Mouse (Mus musculus): ENCODE data around the gene Rab6b.
"Not testable (repeated sequence)": the region's sequence is repeated elsewhere in the genome, so short reads cannot be mapped to it uniquely, and the experiment has no call there.

Rab6b gene

DNA sequence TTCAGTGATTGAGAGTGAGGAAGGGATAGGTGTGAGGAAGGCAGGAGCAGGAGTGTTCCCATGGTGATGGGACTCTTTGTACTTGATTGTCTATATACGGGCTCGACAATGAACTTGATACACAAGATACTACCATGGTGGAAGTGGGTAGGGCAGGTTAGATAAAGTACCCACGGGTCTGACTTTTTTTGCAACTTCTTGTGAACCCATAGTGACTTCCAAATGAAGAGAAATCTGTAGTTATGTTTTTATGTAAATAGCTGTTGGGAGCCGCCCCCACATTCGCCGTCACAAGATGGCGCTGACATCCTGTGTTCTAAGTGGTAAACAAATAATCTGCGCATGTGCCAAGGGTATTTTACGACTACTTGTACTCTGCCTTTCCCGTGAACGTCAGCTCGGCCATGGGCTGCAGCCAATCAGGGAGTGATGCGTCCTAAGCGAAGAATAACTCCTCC, 3.2 kb upstream of the Rab6b start:
- DNase-seq (ENCODE audit: low read depth, low spot score): not testable (repeated sequence)

GRCm38 (mm10) chr9:103108943-103109670, 2.5 kb upstream of the Rab6b start:
- no peak for DNase-seq (ENCODE audit: low read depth, low spot score)

DNA sequence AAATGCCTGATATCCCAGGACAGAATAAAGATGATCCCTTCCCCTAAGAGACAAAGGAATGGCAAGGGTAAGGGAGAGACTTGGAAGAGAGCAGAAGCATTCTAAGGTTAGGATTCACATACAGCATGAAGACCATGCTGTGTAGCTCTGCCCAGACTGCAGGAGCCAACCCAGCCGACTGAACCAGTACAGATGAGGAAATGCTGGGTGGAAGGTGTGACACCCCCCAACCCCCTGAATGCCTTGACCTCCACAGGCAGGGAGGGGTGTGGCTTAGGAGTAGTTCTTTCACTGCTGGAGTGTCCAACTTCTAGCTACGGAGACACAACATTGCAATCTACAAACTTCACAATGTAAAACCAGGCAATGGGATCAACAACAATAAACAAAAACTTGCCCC, 1.7 kb upstream of the Rab6b start:
- DNase-seq (ENCODE audit: low read depth, low spot score): no peak

DNA sequence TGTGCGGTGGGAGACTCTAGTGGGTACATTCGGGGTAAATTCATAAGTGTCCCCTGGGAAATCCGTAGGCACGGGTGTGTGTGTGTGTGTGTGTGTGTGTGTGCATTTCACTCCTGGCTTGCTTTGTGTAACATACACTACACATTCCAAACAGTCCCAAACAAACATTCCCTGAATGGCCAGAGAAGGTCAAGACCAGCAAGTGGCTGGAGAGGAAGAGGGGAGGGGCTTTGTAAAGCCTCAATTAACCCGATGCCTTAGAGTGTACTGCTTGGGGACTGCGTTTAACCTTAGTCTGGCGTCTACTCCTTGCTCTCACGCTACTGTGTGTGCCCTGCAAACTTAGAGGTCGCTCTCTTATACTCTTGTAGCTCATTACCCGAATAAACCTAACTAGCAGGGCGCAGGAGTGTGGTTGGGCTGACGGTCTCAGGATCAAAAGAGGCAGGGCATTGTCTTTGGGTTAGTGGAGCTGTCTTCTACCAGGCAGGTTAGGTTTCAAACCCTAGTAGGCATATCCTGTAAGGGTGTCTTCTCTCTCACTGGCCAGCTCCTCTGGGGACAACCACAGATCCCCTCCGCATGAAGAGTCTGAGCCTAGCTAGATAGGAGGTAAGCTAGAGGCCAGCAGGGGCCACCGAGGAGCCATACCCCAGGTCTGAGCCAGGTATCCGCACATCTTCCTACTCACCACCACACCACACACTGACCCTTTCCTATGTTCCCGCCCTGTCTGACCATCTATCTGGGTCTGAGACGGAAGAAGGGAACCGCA, 673 bp upstream of the Rab6b start:
- no peak for DNase-seq (ENCODE audit: low read depth, low spot score)

DNA sequence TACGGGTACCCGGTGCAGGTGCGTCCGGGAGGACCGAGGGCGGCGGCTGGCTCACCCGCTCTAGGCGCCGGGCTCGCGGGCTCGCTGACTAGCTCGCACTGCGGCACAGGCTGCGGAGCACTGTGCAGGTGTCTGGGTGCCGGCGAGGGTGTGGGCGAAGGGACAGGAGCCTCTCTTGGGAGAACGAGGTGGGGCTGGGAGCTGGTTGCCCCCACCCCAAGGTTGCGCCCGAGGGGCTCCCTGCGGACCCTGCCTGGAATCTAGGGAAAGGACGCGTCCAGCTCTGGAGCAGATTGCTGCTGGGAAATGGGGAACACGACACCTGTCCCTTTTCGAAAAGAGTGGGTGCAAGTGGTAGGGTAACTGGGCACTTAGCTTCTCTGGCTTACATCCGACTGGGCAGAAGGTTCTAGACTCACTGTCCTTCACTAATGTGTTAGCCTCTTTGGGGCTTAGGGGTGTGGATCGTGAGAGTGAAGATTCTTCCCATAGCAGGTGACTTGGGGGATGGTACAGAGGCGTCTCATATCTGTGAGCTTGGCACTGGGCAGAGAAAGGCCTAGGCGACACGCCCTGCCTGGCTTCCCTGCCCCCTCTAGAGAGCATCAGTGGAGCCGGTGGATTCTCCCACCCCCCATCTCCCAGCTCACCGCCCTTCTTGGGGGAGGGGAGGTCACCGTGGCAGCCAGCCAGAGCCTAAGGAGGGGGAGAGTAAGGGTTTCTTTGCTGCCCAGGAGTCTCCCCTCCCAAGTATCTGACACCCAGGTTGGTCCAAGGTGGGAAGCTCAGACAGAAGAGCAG, 1.1 kb downstream of the Rab6b start:
- DNase-seq (ENCODE audit: low read depth, low spot score): no peak

- DNase-seq (ENCODE audit: low read depth, low spot score): no peak
Observed at GRCm38 (mm10) chr9:103113351-103113750, 1.8 kb downstream of the Rab6b start.

- no peak for DNase-seq (ENCODE audit: low read depth, low spot score)
Observed at GRCm38 (mm10) chr9:103114326-103114725, 2.7 kb downstream of the Rab6b start.

- no peak for DNase-seq (ENCODE audit: low read depth, low spot score)
Observed at GRCm38 (mm10) chr9:103114901-103115300, 3.3 kb downstream of the Rab6b start.

- no peak for DNase-seq (ENCODE audit: low read depth, low spot score)
Observed at GRCm38 (mm10) chr9:103116941-103117340, 5.4 kb downstream of the Rab6b start.

DNA sequence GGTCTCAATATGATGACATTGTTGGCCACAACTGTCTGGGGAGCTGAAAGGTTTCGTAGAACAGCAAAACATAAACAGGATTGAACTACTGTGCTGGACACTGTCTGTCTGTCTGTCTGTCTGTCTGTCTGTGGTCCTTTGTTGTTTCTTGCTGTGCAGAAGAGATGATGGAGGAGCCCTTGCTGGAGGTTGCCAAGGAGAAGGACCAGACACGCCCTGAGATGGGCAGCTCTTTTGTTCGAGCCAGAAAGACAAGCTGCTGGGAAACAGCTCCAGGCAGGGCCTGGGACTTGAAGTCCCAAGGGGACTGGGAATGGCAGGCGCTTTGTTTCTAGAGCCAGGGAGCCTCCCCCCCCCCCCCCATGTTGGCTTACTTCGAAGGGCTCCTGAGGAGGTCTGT, 5.9 kb downstream of the Rab6b start:
- no peak for DNase-seq (ENCODE audit: low read depth, low spot score)

DNA sequence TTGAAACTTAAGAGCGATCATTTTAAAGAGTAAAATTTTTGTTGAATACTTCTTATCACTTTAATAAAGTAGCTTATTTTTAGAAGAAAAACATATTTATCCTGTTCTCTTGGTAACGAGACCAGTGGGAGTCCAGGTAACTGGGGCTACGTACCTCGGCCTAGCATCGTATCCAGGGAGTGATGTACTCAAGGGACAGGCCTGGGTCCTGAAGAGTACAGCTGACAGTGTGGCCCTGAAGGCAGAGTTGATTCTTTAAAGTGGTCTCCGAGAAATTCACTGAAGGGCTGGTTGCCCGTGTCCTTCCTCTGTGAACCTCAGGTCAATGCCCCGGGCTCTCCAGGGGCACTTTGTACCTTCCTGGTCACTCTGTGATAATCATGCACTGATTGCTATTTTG, 6.4 kb downstream of the Rab6b start:
- no peak for DNase-seq (ENCODE audit: low read depth, low spot score)

DNA sequence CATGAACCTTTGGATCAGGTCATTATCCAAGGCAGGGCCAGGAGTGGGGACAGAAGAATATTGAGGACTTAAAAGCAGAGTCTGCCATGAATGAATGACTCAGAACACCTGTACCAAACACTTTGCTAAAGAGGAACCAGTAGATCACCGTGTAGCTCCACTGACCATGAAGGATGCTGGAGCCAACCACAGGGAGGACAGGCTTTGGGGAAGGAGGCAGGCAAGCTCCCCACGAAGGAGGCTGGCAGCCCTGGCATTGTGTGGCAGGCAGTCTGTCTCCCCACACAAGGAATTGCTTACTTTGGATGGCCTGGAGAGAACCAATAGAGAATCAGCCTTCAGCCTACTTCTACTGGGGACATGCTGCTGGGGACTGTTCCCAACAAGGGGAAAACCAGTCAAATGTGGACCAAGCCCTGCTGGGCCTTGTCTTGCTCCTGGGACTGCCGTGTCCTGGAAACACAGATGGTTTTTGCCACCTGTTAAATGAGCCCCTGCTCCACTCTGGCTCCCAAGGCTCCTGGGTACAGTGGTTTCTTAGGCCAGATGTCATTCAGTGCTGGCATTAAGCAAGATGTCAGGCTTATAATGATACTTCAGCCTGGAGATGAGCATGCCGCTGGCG, 7.2 kb downstream of the Rab6b start:
- DNase-seq (ENCODE audit: low read depth, low spot score): no peak

DNA sequence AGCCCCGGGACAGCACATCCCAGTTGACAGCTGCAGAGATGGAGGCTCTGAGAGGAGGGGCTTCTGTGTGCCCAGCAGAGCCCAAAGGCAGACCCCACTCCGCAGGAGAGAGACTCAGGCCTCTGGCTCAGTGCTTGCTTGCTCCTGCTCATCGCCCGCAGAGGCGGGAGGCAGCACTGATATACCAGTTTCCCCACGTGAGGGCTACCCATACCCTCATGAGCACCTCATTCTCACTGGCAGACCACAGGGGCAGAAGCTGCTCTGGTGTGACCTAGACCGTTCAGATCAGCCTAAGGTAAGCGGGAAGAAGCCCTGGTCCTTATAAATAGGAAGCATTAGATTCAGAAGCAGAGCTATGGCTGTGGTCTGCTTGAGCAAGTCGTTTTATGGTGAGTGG, 8.2 kb downstream of the Rab6b start:
- DNase-seq (ENCODE audit: low read depth, low spot score): no peak

GRCm38 (mm10) chr9:103120231-103120630, 8.6 kb downstream of the Rab6b start:
- no peak for DNase-seq (ENCODE audit: low read depth, low spot score)

- DNase-seq (ENCODE audit: low read depth, low spot score): no peak
Observed at GRCm38 (mm10) chr9:103121546-103121945, 10.0 kb downstream of the Rab6b start.

GRCm38 (mm10) chr9:103124746-103125145, 13.2 kb downstream of the Rab6b start:
- no peak for DNase-seq (ENCODE audit: low read depth, low spot score)

DNA sequence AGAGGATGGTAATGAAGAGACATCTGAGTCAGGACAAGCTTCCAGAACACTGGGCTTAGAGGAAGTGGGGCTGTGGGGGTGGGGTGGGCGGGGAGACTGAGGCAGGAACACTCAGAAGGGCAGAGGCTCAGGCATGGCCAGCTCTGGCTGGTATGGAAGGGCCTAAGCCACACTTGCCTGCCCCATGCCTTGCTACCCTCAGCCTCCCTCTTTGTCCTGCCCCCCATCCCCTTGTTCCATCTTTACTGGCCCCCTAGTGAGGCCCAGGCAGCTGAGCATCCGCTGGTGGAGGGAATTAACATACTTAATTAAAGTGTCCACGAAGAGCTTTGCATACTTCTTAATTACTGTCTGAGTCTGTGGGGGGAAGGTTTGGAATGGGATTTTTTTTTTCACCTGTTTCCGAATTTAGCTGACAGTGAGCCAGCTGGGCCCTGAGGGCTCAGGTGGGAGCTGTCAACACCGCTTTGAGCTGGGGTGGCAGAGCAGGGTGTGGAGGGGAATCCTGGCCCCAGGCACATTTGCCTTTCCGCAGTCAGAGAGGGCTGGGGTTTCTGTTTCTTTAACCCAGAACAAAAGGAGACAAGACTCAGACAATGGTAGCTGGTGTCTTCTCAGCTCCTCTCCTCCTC, 22.0 kb downstream of the Rab6b start:
- no peak for DNase-seq (ENCODE audit: low read depth, low spot score)

DNA sequence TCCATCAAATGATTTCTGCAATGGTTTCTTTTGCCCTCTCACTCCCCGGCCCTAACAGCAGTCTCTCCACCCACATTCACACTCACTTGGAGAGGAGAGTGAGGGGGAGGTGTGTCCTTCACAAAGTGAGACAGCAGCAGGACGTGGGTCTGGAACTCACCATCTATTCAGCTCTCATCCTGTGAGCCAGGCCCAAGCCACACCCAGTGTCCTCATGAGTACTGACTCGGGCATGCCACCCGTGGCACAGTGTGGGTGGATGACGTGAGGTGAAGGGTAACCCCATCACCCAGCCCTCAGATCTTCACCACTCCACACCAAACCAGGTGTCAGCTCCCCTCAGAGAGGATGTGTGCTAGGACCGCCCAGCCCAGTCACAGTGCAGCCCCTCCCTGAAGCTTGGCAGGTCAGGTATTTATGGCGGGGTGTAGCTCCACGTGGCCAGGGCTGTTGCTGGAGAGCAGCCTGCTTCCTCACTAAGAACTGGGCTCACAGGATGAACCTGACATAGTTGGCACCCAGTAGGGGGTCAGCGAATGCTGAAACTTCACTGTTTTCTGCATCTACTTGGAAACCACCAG, 23.0 kb downstream of the Rab6b start:
- no peak for DNase-seq (ENCODE audit: low read depth, low spot score)

GRCm38 (mm10) chr9:103139481-103139880, 27.9 kb downstream of the Rab6b start:
- DNase-seq (ENCODE audit: low read depth, low spot score): no peak

GRCm38 (mm10) chr9:103140384-103140783, 28.8 kb downstream of the Rab6b start:
- no peak for DNase-seq (ENCODE audit: low read depth, low spot score)

DNA sequence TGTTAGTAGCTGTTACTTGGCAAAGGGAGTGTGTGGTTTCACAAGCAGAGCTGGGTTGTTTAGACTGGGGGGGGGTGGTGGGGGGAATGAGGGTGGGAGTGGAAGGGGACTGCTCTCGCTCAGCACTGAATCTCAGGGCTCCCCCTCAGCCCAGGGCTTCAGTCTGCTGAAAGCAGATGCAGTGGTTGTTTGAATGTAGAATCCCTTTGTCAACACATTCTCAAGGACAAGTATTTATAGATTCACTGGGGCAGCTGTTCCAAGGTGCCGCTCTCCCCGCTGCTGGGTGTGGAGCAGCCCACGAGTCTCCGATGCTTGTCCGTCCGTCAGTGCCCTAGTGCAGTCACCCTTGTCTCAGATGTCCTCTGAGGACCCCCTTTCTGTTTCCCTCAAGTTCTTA, 29.7 kb downstream of the Rab6b start:
- no peak for DNase-seq (ENCODE audit: low read depth, low spot score)
